Mouse (Mus musculus): Measurements from ENCODE around the gene Itgb2. TPM values are rescaled to one million over a fixed set of nuclear protein-coding genes. Genes with fewer than 3 reads are reported as not detected.

Itgb2 gene
- total RNA-seq, 1 experiment from 2014 or later: 18.4 TPM

DNA sequence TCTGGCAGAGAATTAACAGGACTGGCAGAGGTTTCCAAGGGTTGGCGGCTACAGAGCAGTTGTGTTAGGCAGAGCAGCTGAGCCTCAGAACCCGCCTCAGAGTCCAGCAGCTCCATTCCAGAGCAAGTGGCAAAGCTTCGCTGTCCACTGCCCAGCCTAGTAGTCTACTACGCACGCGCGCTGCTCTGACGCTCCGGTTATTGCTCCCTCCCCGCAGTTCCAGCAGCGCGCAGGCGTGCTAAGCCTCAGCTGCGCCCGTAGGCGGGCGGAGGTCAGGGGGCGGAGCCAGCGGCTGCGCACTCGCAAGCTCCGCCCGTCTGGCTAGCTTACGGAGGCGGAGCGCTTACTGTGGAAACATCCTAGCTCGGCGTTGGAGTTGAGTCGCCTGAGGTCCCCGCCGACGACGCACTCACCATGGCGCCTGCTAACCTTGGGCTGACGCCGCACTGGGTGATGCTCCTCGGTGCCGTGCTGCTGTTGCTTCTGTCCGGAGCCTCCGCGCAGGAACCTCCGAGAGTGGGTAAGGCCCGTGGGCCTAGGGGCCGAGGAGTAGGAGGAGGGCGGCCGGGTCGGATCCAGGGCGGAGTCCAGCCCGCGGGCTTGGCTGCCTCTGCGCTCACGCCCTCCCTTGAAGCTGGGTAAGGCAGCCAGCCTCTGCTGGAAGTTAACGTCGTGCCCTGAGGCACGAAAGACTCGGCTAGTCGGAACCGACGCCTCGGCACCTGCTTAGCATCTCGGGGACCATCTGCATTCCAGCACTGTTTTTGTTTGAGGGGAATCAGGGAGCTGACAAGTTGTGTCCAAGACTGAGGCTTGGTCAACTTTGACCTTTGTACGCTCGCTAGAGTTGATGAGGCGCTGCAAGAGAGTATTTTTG, 51.6 kb downstream of the Itgb2 start, which contains the start of gene Pttg1ip:
Gene Pttg1ip, plus strand, starts transcription at position 313 of the 877 bp plus-strand sequence.
- ATAC-seq (replicated peaks; ENCODE audit: low read depth, poor library complexity, severe bottlenecking): peak; percentile 81

DNA sequence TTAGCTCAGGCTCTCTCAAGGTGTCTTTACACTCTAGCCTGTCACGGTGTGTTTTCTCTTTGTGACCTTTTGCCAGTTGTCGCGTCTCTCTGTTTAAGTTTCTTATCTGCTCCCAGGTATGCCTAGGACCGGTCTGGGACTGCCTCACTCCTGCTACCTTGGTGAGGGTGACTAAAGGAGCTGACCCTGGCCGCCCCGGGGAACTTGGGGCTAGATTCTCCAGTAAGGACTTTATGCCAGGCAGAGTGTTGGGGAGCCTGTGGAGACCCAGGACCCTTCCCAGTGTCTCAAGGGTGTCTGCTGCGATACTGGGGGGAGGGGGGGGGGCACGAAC, 52.2 kb downstream of the Itgb2 start:
- ATAC-seq (replicated peaks; ENCODE audit: low read depth, poor library complexity, severe bottlenecking): no peak

DNA sequence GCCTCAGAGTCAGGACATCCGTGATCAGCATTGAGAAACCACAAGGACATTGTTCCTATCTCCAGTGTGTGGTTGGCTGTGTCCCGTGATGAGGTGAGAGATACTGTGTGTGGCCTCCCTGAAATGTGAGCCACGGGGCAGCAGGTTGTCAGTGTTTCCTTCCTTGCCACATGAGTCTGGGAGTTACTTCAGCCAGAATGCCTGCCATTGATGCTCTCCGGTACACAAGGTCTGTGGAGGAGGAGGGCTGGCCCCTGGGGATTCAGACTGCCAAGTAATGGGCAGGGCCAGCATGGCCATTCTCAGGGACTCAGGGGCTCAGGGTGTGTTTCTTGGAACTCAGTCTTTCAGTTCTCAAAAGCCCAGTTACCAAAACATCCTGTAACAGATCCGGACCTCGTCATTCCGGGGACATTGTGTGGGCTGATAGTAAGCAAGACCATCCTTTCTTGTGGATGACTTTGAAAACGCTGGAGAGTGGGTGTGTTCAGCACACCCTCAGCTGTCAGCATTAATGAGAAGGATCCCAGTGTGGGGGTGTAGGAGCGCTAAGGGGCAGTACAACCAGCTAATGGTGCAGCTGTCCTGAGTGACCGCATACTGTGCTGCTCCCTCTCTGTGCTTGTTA, 53.9 kb downstream of the Itgb2 start:
- peak; percentile 74 for ATAC-seq (replicated peaks; ENCODE audit: low read depth, poor library complexity, severe bottlenecking)

DNA sequence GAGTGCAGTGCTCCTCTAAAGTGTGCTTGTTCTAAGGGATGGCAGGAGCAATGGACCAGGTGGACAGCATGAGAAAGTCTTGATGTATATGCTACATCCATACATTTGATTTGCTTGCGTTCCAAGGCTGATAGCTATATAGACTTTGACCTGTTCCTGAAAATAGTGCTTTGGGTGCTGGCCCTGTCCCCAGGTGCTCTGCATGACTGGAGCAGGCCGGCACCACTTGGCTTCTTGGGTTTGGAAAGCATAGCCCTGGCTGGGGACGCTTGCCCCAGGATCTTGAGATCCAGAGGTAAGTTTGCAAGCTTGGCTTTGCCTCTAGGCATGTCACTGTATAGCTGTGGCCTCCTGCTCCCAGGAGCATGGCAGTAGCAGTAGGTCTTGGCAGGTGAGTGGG, 56.6 kb downstream of the Itgb2 start:
- no peak for ATAC-seq (replicated peaks; ENCODE audit: low read depth, poor library complexity, severe bottlenecking)

DNA sequence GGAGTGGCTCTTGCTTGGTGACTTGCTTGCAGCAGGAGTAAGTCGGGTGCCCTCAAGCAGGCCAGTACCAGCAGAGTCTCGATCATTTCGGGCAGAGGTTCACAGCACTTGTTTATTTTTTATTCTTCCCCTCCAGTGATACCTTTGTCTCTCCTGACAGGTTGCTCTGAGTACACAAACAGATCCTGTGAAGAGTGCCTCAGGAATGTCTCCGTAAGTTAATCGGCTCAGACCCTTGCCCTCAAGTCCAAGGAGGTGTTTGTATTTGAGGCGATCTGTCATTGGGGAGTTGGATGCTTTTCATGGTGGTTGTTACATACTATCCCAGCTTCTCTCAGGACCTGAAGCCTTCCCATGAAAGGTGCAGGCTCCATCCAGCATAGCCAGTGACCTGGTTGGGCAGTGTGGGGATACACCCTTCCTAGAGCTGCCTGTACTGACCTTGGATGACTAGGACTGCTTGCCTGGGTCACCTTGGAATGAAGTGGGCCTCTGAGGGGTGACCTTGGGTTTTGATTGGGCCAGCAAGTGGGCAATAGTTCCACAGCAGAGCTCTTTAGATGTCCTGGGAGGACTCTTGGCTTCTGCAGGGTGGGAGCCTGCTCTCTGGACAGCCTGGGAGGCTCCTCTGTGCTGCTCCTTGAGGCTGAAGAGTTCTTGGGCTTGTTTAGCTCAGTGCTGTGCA, 57.2 kb downstream of the Itgb2 start:
- ATAC-seq (replicated peaks; ENCODE audit: low read depth, poor library complexity, severe bottlenecking): no peak

DNA sequence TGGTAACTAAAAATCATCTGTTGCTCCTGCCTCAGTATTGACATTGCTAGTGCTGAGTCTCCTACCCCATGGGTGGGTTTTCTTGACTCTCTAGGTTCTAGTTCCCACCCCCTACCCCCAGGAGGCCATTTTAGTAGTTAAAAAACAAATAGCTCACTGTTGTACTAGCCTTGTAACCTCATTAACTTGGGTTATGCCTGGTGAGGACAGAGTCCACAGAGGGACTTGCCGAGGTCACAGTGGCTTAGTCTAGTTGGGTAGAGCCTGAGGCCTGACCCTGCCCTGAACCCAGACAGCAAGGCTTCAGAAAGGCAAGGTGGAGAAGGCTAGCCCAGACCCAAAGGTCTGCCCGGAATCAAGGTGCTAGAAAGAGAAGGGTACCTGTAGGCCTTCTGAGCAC, 58.0 kb downstream of the Itgb2 start:
- ATAC-seq (replicated peaks; ENCODE audit: low read depth, poor library complexity, severe bottlenecking): no peak

DNA sequence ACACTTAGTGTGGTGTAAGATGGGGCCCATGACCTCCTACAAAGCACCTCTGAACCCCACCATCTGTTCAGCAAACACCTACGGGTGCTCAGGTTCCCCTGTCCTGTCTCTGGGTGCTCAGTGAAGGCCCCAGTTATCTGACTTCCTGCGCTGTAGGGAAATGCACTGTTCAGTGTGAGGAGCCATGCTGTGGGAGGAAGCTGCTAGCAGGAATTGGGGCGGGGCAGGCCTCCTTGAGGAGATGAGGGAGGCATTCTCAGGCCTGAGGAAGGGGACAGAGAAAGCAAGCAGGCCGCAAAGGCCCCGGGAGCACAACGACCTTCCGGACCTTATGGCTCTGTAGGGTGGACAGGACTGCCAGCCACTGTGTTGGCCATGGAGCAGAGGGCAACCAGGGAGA, 59.1 kb downstream of the Itgb2 start:
- peak; percentile 53 for ATAC-seq (replicated peaks; ENCODE audit: low read depth, poor library complexity, severe bottlenecking)

DNA sequence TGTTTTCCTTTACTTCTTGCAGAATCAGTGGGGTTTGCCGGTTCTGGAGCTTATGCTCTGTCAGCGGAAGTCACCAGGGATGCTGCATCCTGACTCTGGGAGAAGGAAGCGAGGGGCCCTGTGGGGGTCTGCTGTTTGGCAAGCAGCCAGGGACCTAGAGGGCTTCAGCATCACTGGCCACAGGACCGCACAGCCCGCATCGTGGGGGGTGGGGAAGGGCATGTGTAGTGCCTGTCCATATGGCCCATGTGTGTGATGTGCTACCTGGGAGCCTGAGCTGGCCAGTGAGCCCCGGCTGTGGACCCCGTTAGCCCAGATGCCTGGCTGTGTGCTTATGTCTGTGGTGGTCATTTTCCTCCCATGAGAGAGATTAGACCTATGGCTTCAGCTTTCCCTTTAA, 59.7 kb downstream of the Itgb2 start:
- ATAC-seq (replicated peaks; ENCODE audit: low read depth, poor library complexity, severe bottlenecking): no peak

DNA sequence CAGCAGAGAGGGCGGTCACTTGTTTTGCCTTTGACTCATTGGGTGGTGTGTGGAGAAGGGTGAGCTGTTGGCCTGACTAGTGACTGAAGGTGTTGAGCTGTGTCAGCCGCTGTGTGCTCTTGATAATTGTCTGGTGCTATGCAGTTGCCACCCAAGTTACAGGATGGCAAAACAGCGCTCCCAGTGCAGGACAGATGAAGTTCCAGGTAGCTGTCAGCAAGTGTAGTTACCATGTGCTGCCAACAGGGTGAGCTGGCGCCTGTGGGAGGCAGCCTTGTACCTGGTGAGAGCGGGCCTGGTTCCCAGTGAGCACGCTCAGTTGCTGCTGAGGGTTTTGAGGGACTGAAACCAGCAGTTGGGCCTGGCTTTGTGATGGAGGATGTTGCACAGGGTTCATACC, 60.8 kb downstream of the Itgb2 start:
- ATAC-seq (replicated peaks; ENCODE audit: low read depth, poor library complexity, severe bottlenecking): peak; percentile 92

DNA sequence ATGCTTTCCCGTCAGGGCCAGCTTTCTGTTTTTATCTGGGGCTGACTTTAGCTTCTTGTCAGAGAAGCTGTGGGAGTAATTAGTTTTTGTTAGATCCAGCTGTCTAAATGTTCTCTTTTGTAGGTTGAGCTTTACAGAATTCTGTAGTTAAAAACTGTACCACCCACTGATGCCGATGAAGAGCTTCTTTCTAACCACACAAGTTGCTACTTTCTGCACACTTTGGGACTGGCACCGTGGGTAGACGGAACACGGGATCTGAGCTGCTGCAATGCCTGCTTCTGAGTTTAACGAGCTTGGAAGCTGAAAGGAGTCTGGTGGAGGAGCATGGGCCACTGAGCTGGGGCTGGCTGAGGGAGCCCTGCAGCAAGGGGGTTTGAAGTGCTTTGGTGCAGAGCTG, 61.5 kb downstream of the Itgb2 start:
- no peak for ATAC-seq (replicated peaks; ENCODE audit: low read depth, poor library complexity, severe bottlenecking)

DNA sequence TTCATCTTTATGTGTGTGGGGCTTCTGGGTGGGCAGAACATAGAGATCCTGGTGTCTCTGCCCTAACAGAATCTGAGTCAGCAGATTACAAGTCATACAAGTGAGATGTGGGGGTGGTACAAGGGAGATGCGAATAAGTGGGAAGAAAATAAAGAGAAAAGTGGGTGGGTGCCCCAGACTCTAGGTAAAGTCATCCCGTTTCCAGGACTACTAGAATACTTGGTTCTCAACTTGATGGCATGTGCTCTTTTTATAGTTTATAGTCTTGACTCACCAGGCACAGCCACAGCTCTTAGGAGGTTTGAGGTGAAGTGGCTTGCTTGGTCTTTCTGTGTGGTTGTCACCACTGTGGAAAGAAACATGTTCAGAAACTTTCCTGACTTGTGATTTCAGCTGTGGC, 66.0 kb downstream of the Itgb2 start:
- ATAC-seq (replicated peaks; ENCODE audit: low read depth, poor library complexity, severe bottlenecking): no peak

DNA sequence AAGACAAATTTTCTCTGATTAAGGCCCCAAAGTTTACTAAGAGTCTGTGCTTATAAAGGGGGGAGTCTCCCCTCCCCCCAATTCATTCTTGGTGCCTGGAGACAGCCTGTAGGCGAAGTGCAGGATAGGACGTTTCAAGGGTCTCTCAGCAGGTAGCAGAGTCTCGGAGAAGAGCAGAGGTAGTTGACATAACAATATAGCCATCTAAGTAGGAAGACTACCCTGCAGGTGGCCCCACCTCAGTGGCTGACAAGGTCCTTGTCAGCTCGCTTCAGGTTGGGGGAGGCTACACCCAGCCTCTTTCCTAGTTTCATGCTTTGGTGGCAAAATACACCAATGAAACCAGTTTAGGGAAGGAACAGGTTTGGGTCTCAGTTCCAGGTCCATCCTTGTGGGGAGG, 73.0 kb downstream of the Itgb2 start:
- no peak for ATAC-seq (replicated peaks; ENCODE audit: low read depth, poor library complexity, severe bottlenecking)

DNA sequence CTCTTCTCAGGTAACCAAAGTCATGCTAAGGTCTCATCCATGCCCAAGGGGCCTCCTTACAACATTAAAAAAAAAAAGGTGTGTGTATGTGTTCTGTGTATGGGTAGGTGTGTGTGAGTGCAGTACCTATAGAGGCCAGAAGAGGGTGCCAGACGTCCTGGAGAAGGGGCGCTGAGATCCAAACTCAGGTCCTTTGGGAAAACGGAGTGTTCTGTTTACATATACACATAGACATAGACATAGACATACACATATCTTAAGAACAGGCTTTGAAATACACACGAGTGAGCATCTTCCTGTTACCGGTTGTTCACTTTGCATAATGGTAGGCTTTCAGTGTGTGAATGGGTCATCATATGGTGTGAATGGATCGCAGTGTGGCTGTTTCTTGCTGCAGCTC, 74.1 kb downstream of the Itgb2 start:
- ATAC-seq (replicated peaks; ENCODE audit: low read depth, poor library complexity, severe bottlenecking): no peak

DNA sequence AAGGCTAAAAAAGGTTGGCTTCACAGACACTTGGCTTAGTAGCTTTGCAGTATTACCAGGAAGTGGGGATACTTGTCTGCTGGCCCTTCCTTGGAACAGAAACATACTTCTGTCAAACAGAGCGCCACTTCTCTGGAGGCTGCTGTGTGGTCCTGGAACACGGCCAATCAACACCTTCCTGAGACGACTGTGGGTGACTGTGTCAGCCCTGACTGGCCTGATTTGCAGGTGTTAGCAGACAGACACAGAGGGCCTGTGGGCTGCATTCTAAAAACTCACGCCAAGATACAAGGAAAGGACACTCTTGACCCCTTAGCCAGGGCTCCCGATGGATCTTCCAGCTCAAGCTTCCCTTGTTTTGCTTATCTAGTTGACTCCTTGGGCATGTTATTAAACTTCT, 74.9 kb downstream of the Itgb2 start:
- ATAC-seq (replicated peaks; ENCODE audit: low read depth, poor library complexity, severe bottlenecking): no peak

DNA sequence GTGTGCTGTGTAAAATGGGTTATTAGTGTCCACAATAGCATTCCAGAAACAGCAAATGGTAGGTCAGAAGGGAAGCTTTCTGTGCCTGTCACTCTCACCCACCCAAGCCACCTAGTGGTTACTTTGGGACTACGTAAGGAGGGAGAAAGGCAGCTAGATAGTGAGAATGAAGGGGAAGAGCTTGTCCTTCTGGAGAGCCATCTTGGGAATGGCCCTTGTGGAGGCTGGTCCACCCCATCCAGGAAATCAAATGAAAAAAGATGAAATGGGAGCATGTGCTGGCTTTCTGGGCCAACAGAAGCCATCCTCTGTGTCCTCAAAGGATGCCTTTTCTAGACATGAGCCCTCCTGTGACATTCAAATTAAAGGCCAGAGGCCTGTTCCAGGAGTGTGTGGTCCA, 75.3 kb downstream of the Itgb2 start:
- ATAC-seq (replicated peaks; ENCODE audit: low read depth, poor library complexity, severe bottlenecking): peak; percentile 45

DNA sequence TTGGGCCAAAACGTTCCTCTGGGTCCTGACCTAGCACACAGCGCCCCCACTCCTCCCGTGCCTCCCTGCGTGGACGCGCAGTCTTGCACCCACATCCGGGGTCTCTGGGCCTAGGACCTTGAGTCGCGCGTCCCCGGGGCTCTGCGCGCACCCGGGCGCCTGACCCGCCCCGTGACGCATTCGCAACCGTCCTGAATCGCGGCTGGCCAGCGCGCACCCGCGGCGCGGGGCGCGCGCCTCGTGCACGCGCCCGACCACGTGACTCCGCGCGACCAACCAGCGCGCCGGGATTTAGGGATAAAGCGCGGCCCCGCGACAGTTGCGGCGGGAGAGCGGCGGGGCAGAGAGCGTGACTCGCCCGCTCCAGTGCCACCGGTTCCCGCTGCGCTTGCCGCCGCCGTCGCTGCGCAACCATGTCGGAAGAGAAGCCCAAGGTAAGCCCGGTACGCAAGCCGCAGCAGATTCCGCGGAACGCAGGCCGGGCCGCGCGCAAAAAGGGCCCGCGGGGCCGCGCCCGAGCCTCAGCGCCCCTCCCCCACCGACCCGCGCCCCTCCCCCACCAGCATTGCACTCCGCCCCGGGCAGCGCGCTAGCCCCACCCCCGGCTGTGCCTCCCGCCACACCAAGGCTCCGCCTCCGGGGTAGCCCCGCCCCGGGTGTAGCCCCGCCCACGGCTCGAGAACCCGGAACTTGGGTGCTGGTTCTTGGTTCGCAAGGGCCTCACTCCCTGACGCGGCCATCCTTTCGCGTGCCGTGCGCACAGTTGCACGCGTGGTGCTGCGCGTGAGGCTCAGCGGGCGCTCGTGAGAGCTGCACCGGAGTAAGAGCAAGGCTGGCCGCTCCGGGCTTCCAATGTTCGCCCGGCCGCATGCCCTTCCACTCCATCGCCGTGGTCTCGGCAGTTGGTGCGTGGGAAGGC, 76.1 kb downstream of the Itgb2 start, which contains the start of the genes Sumo3 and Gm49325:
Gene Sumo3, plus strand, starts transcription at position 190 of the 919 bp plus-strand sequence.
Gene Gm49325, plus strand, starts transcription at position 290 of the 919 bp plus-strand sequence.
- ATAC-seq (replicated peaks; ENCODE audit: low read depth, poor library complexity, severe bottlenecking): peak; percentile 82

DNA sequence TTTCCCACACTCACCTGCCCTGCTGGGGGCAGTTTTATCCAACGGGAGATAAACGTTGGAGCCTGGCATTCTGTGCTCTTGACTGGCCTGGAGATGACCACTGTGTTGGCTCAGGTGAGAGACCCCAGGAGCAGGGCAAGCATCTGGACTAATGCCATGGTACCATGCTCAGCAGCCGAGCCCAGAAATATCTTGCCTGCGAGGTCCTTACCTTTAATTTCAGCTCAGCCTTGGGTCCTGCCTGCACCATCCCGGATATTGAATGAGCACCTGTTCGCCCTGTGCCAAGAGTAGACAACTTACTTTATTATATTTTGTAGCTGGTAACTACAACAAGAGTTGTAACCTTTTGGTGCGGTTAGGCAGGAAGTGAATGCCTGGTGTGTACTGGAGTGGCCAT, 76.8 kb downstream of the Itgb2 start:
- ATAC-seq (replicated peaks; ENCODE audit: low read depth, poor library complexity, severe bottlenecking): peak; percentile 12; the same call in 1 of the 2 replicates

DNA sequence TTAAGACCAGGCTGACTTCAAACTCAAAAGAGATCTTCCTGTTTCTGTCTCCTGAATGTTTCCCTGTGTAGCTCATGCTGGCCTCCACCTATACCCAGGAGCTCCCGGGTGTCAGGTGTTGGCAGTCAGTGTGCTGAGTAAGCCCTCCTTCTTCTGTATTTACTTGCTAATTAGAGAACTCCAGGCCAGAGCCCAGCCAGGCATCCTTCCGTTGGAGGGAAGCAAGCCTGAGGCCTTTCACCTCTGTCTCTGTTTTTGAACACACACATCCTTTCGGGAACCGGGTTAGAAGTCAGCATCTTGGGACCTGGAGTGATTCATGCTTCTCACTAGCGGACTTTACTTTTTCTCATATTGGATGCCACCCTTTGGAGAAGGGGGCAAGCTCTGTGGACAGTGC, 77.4 kb downstream of the Itgb2 start:
- no peak for ATAC-seq (replicated peaks; ENCODE audit: low read depth, poor library complexity, severe bottlenecking)

DNA sequence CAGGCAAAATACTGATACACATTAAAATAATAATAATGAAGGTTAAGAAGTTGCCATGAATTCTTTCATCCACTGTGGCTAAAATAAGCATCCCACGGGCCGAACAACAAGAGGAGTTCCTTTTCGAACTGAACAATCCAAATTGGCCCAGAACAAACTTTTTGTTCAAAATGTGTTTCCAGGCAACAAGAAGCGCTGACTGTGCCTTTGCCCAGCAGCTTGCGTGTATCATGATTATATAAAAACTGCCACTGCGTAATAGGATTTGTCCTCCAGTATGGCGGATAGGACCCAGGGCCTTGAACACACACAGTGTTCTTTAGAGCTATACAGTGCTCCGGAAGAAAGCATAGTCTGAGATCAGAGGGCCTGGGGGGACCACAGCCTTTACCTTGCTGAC, 78.5 kb downstream of the Itgb2 start:
- ATAC-seq (replicated peaks; ENCODE audit: low read depth, poor library complexity, severe bottlenecking): no peak

Data from common myeloid progenitor, adult 5-6 weeks (primary cell).